In the genomic region with DNA sequence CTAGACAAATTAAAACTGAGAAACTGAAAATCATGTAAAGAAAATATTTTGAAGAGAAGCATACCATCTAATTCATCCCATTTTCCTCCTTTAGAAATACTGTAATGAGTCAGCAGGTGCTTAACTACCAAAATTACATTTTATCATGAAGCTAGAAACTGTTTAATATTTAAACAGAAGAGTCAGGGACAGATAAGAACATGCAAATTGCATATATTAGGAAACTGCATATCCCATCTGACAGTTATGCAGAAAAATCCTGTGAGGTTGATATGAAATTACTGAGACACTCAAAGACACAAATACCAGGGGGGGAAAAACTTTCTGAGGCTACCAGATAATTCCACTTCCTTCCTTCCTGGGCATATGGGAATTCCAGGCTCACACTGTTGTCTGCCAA, we compare ENCODE assay signal across 28 mouse cellular contexts.
"Had no signal": no experiment of that assay in that cellular context is flagged by ENCODE, and none has a peak within 500 bp of the region (broad histone marks: within the 10 kb centered on the region; RNA-seq: fewer than 3 reads in every experiment).

No protein-coding gene starts in this region.

- DNase-seq: left cerebral cortex, postnatal 4 days; liver; liver, embryonic 13.5 days; liver, postnatal 0 days; lung, adult 18-20 months; lung, adult 2 months; lung, embryonic 14.5 days; lung, postnatal 10 days; lung, postnatal 14 days; lung, postnatal 36 days; lung, postnatal 4 days; midbrain, embryonic 14.5 days had no signal

- H3K27me3 ChIP-seq: limb, embryonic 12.5 days; limb, embryonic 13.5 days; limb, embryonic 15.5 days; liver, embryonic 12.5 days; liver, embryonic 13.5 days; liver, embryonic 15.5 days; lung, embryonic 15.5 days; megakaryocyte, embryonic 14.5 days; midbrain, embryonic 12.5 days; midbrain, embryonic 13.5 days; midbrain, embryonic 15.5 days; neural tube, embryonic 12.5 days had no signal

- H3K27ac ChIP-seq: limb, embryonic 10.5 days; limb, embryonic 12.5 days; limb, embryonic 13.5 days; limb, embryonic 15.5 days; liver, embryonic 12.5 days; liver, embryonic 13.5 days; liver, embryonic 14.5 days; liver, embryonic 15.5 days; lung, embryonic 15.5 days; macrophage; midbrain, embryonic 10.5 days; midbrain, embryonic 12.5 days; midbrain, embryonic 13.5 days; midbrain, embryonic 15.5 days; neural tube, embryonic 12.5 days had no signal

- H3K4me3 ChIP-seq: limb, embryonic 10.5 days; limb, embryonic 12.5 days; limb, embryonic 13.5 days; limb, embryonic 15.5 days; liver, embryonic 12.5 days; liver, embryonic 13.5 days; liver, embryonic 15.5 days; lung, embryonic 15.5 days; megakaryocyte, embryonic 14.5 days; midbrain, embryonic 10.5 days; midbrain, embryonic 12.5 days; midbrain, embryonic 13.5 days; midbrain, embryonic 15.5 days; myocyte; neural tube, embryonic 12.5 days had no signal

- H3K9ac ChIP-seq: limb, embryonic 12.5 days; limb, embryonic 13.5 days; limb, embryonic 15.5 days; liver, embryonic 12.5 days; liver, embryonic 13.5 days; liver, embryonic 14.5 days; liver, embryonic 15.5 days; liver, postnatal 0 days; lung, embryonic 14.5 days; lung, embryonic 15.5 days; midbrain, embryonic 12.5 days; midbrain, embryonic 13.5 days; midbrain, embryonic 15.5 days; neural tube, embryonic 12.5 days had no signal

- H3K36me3 ChIP-seq: limb, embryonic 10.5 days; limb, embryonic 12.5 days; limb, embryonic 13.5 days; limb, embryonic 15.5 days; liver, embryonic 12.5 days; liver, embryonic 13.5 days; liver, embryonic 15.5 days; lung, embryonic 15.5 days; midbrain, embryonic 12.5 days; midbrain, embryonic 13.5 days; midbrain, embryonic 15.5 days; neural tube, embryonic 12.5 days had no signal

- H3K9me3 ChIP-seq: limb, embryonic 10.5 days; limb, embryonic 12.5 days; limb, embryonic 13.5 days; limb, embryonic 15.5 days; liver, embryonic 12.5 days; liver, embryonic 13.5 days; liver, embryonic 15.5 days; lung, embryonic 15.5 days; megakaryocyte, embryonic 14.5 days; midbrain, embryonic 10.5 days; midbrain, embryonic 12.5 days; midbrain, embryonic 13.5 days; midbrain, embryonic 15.5 days; neural tube, embryonic 12.5 days had no signal

- H3K4me1 ChIP-seq: limb, embryonic 10.5 days; limb, embryonic 12.5 days; limb, embryonic 13.5 days; limb, embryonic 15.5 days; lung, embryonic 15.5 days; midbrain, embryonic 10.5 days; midbrain, embryonic 12.5 days; midbrain, embryonic 13.5 days; midbrain, embryonic 15.5 days; neural tube, embryonic 12.5 days had no signal
